Mouse (Mus musculus) adrenal gland, adult 2 months (tissue): ENCODE measurements around the gene Ghrh. TPM values are rescaled to one million over a fixed set of nuclear protein-coding genes. Genes with fewer than 3 reads are reported as not detected.

Source experiments
- DNase-seq: peaks from one replicate; pipeline ENCODE4 v3.0.0; 2021
- polyA plus RNA-seq: library from polyadenylated mRNA; depleted of rRNA; stranded (reverse); fragments of >200 nt; gene quantifications from 2 replicates; pipeline ENCODE4 v1.2.3, GENCODE M21; 2012; rRNA removed
- total RNA-seq, 2 experiments: library from RNA; stranded (reverse); gene quantifications; 2 replicates each; pipeline ENCODE4 v1.2.3; 2021

The Ghrh gene
- total and polyA plus RNA-seq, 3 experiments: not detected

- no peak for DNase-seq
Observed at GRCm38 (mm10) chr2:157308273-157308917, 38.9 kb downstream of the Ghrh start.

- no peak for DNase-seq
Observed at GRCm38 (mm10) chr2:157307715-157308265, 39.5 kb downstream of the Ghrh start.

- no peak for DNase-seq
Observed at GRCm38 (mm10) chr2:157306091-157307032, 40.9 kb downstream of the Ghrh start.

GRCm38 (mm10) chr2:157303096-157303495 lies 44.2 kb downstream of the Ghrh start:
- no peak for DNase-seq

- no peak for DNase-seq
Observed at GRCm38 (mm10) chr2:157300051-157300450, 47.3 kb downstream of the Ghrh start.

GRCm38 (mm10) chr2:157296105-157296689 lies 51.1 kb downstream of the Ghrh start:
- no peak for DNase-seq

GRCm38 (mm10) chr2:157292093-157292492 lies 55.2 kb downstream of the Ghrh start:
- peak; percentile 62 for DNase-seq

- no peak for DNase-seq
Observed at GRCm38 (mm10) chr2:157288996-157289395, 58.3 kb downstream of the Ghrh start.

GRCm38 (mm10) chr2:157287542-157287941 lies 59.8 kb downstream of the Ghrh start:
- peak; percentile 23 for DNase-seq

- DNase-seq: no peak
Observed at GRCm38 (mm10) chr2:157283321-157283720, 64.0 kb downstream of the Ghrh start.

Other genes with a start within 250 kb of the Ghrh start
- gene Samhd1, start 212.2 kb downstream of the Ghrh start, total RNA-seq: 10 to 100 TPM; 23.0 to 26.8 TPM
- gene Samhd1, start 212.2 kb downstream of the Ghrh start, polyA plus RNA-seq: 11.7 and 13.4 TPM in 2 replicates
- 1 to 10 TPM; 3.7 to 5.6 TPM for gene Rbl1, start 143.0 kb downstream of the Ghrh start, total RNA-seq
- gene Rbl1, start 143.0 kb downstream of the Ghrh start, polyA plus RNA-seq: 1.6 and 1.7 TPM in 2 replicates
- 100 to 1,000 TPM; 296 to 306 TPM for gene Rpn2, start 68.5 kb downstream of the Ghrh start, total RNA-seq
- 198 and 225 TPM in 2 replicates for gene Rpn2, start 68.5 kb downstream of the Ghrh start, polyA plus RNA-seq
- gene Mroh8, start 68.0 kb downstream of the Ghrh start, total RNA-seq: under 1 TPM; 0.26 to 0.48 TPM
- gene Mroh8, start 68.0 kb downstream of the Ghrh start, polyA plus RNA-seq: 0.37 and 0.90 TPM in 2 replicates
- 10 to 100 TPM; 31.0 to 37.6 TPM for gene Manbal, start 20.1 kb upstream of the Ghrh start, total RNA-seq
- 85.8 and 87.4 TPM in 2 replicates for gene Manbal, start 20.1 kb upstream of the Ghrh start, polyA plus RNA-seq
- gene Src, start 70.9 kb upstream of the Ghrh start, total RNA-seq: 10 to 100 TPM; 12.6 to 22.7 TPM
- gene Src, start 70.9 kb upstream of the Ghrh start, polyA plus RNA-seq: 28.4 and 29.4 TPM in 2 replicates
- 10 to 100 TPM; 32.4 to 94.3 TPM for gene Nnat, start 212.6 kb upstream of the Ghrh start, total RNA-seq
- gene Nnat, start 212.6 kb upstream of the Ghrh start, polyA plus RNA-seq: 111 and 203 TPM in 2 replicates
- gene Blcap, start 223.8 kb upstream of the Ghrh start, total RNA-seq: 10 to 100 TPM; 66.3 to 98.1 TPM
- 42.8 and 47.8 TPM in 2 replicates for gene Blcap, start 223.8 kb upstream of the Ghrh start, polyA plus RNA-seq